Mouse (Mus musculus) heart, adult 2 months (tissue): ENCODE data around the gene Slc45a1. TPM values are rescaled to one million over a fixed set of nuclear protein-coding genes. Genes with fewer than 3 reads are reported as not detected.

Source experiments
- DNase-seq, 2 experiments: peaks; one replicate each; pipeline ENCODE4 v3.0.0; 2021
- H3K27ac ChIP-seq: fragments of 200-600 bp; 2 replicates; pipeline ENCODE4 v1.8.1; 2022
- H3K27me3 ChIP-seq: fragments of 200-500 bp; 2 replicates; pipeline ENCODE4 v1.6.1; 2012; ENCODE audit warnings: mild to moderate bottlenecking, low read length, inconsistent platforms, mixed read lengths; ENCODE audit not compliant: control insufficient read depth, insufficient read depth
- H3K36me3 ChIP-seq: fragments of 200-500 bp; 2 replicates; pipeline ENCODE4 v1.6.1; 2012; ENCODE audit warnings: low read length, inconsistent platforms; ENCODE audit not compliant: control insufficient read depth, insufficient read depth
- H3K4me1 ChIP-seq: fragments of 200-500 bp; 2 replicates; pipeline ENCODE4 v1.6.1; 2011; ENCODE audit warnings: low read length; ENCODE audit not compliant: control insufficient read depth, insufficient read depth
- H3K4me3 ChIP-seq: fragments of 200-600 bp; 2 replicates; pipeline ENCODE4 v1.8.1; 2022
- H3K79me2 ChIP-seq: fragments of 200-500 bp; replicated peaks from 2 replicates; pipeline ENCODE4 v1.6.1; 2012; ENCODE audit warnings: mild to moderate bottlenecking, inconsistent platforms, low read length, moderate library complexity, mixed read lengths; ENCODE audit not compliant: control insufficient read depth, insufficient read depth
- H3K9ac ChIP-seq: fragments of 200-500 bp; 2 replicates; pipeline ENCODE4 v1.6.1; 2012; ENCODE audit warnings: low read depth, mild to moderate bottlenecking, control low read depth, inconsistent platforms, low read length, mixed read lengths
- CTCF ChIP-seq: fragments of 200-600 bp; IDR thresholded peaks from 2 replicates; pipeline ENCODE4 v1.8.1; 2022; ENCODE audit warnings: antibody characterized with exemption, mild to moderate bottlenecking, moderate library complexity
- EP300 ChIP-seq: fragments of 200-500 bp; IDR thresholded peaks from 2 replicates; pipeline ENCODE4 v1.6.1; 2011; ENCODE audit warnings: low read depth, low read length, control low read depth; ENCODE audit not compliant: insufficient read depth
- POLR2A ChIP-seq: fragments of 200-500 bp; IDR thresholded peaks from 2 replicates; pipeline ENCODE4 v1.6.1; 2011; ENCODE audit warnings: mild to moderate bottlenecking, low read depth, low read length, control low read depth; ENCODE audit not compliant: insufficient read depth
- WGBS: fragments of 180-500 bp; shearing (Covaris S2); methylation state at CpG from one replicate; pipeline ENCODE4 v1.1.7; 2018; 5-methylcytosine and 5-hydroxymethylcytosine counted together
- intact Hi-C: fragments of 180-260 bp; cut with DNase I; formaldehyde crosslinking; loops from one replicate; pipeline ENCODE4 v1.15.1; 2025
- polyA plus RNA-seq: library from polyadenylated mRNA; depleted of rRNA; stranded (reverse); fragments of >200 nt; gene quantifications from 2 replicates; pipeline ENCODE4 v1.2.3, GENCODE M21; 2012
- total RNA-seq, 2 experiments: library from RNA; stranded (reverse); gene quantifications; 2 replicates each; pipeline ENCODE4 v1.2.3; 2021

Gene Slc45a1
- total and polyA plus RNA-seq, 3 experiments: not detected

DNA sequence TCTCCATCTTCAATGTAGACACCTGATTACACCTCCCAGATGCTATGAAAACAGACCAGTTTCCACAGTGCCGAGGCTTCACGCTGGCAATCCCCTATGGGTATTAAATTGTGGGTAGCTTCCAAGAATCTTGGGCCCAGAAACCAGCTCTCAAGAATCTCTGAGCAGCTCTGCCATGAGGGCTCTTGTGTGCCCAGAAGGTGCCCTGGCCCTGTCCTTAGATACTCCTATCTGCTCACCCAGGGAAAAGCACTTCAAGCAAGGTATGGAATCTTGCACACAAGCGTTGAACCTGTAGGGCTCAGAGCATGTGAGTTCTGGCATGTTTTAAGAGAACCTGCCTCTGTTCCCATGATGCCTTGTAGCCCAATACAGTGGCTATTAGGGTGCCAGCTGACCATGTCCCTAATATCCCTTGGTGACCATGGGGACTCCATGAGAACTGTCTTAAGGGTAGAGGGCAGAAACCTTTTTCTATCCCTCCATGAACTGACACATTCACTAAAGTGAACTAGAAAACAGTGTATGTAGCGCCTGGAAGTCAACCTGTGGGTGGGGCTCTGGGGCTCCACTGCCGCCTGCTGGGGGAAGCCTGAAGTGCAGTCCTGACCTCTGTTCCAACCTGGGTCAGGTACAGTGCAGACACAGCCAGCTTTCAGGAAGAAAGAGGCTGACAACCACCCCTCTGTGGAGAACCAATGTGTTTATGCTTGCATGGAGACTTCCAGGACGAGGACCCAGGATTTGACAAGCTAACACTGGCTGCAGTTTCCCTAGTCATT is 25.8 kb downstream of the Slc45a1 start:
- Histone ChIP-seq H3K4me3 (no peak overlapping the region), H3K9ac (no peak overlapping the region), H3K27me3 (no peaks in the 10 kb centered on the region), H3K4me1 (no peaks in the 10 kb centered on the region), H3K36me3 (no peaks in the 10 kb centered on the region), H3K79me2 (no peaks in the 10 kb centered on the region), H3K27ac (no peak overlapping the region)
- intact Hi-C loops: loop anchor here (5.0 to 10.0 kb wide), 2 partner anchors 279 to 371 kb away; no protein-coding TSS in a partner anchor
- peak; percentile 59 to 81 for DNase-seq
- no peak for TF ChIP-seq EP300
- peak; percentile 96 for TF ChIP-seq CTCF
- WGBS: 44% methylated on average over 6 of the region's 6 CpGs

GRCm38 (mm10) chr4:150625425-150625824 is 26.5 kb downstream of the Slc45a1 start:
- TF ChIP-seq CTCF (peak; percentile 87), EP300 (peak; percentile 63; the same call in 1 of the 2 replicates), POLR2A (no peak)
- Histone ChIP-seq H3K9ac (no peak overlapping the region), H3K36me3 (no peaks in the 10 kb centered on the region), H3K79me2 (no peaks in the 10 kb centered on the region), H3K4me1 (no peaks in the 10 kb centered on the region), H3K4me3 (no peak overlapping the region), H3K27me3 (no peaks in the 10 kb centered on the region), H3K27ac (no peak overlapping the region)
- DNase-seq: peak; percentile 60 to 62
- WGBS: 4% methylated on average over 1 of the region's 1 CpGs
- intact Hi-C loops: loop anchor here (5.0 to 10.0 kb wide), 2 partner anchors 278 to 371 kb away; no protein-coding TSS in a partner anchor

- no peak for DNase-seq
- no peak overlapping the region for H3K27ac ChIP-seq
- no peaks in the 10 kb centered on the region for H3K4me1 ChIP-seq
- no peaks in the 10 kb centered on the region for H3K79me2 ChIP-seq
- H3K9ac ChIP-seq: no peak overlapping the region
- no peaks in the 10 kb centered on the region for H3K27me3 ChIP-seq
- intact Hi-C loops: loop anchor here (5.0 to 10.0 kb wide), 2 partner anchors 278 to 370 kb away; no protein-coding TSS in a partner anchor
- no peak overlapping the region for H3K4me3 ChIP-seq
- WGBS: 65% methylated on average over 4 of the region's 4 CpGs
- no peaks in the 10 kb centered on the region for H3K36me3 ChIP-seq
- TF ChIP-seq POLR2A (no peak), EP300 (no peak), CTCF (no peak)
Observed at GRCm38 (mm10) chr4:150624933-150625332, 27.0 kb downstream of the Slc45a1 start.

GRCm38 (mm10) chr4:150624214-150624823 is 27.7 kb downstream of the Slc45a1 start:
- 64% methylated on average over 11 of the region's 11 CpGs for WGBS
- no peaks in the 10 kb centered on the region for H3K4me1 ChIP-seq
- intact Hi-C loops: loop anchor here (10.0 kb wide), 1 partner anchor 370 kb away; no protein-coding TSS in a partner anchor
- TF ChIP-seq POLR2A (0 out of 2 replicates have a peak, but pooled peaks have one; percentile 17), CTCF (no peak)
- no peaks in the 10 kb centered on the region for H3K36me3 ChIP-seq
- H3K27me3 ChIP-seq: no peaks in the 10 kb centered on the region
- no peak overlapping the region for H3K27ac ChIP-seq
- DNase-seq: no peak
- no peaks in the 10 kb centered on the region for H3K79me2 ChIP-seq
- no peak overlapping the region for H3K9ac ChIP-seq
- H3K4me3 ChIP-seq: no peak overlapping the region

DNA sequence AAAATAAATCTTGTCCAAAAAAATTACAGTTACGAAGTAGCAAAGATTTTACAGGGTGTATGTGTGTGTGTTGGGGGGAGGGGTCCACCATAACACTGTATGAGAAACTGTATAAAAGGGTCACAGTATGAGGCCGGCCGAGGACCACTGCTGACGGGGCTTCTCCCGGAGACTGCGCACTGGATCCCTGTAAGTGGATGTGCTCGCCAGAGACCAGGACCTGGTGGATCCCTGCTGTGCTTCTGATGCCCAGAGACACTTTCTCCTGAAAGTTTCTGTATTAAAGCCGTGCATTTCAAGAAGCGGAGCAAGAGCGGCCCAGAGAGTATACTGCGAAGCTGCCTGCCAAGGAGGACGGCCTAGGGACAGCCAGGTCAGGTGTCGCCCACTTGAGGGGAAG is 29.3 kb downstream of the Slc45a1 start:
- Histone ChIP-seq H3K4me3 (no peak overlapping the region), H3K27me3 (no peaks in the 10 kb centered on the region), H3K4me1 (no peaks in the 10 kb centered on the region), H3K36me3 (no peaks in the 10 kb centered on the region), H3K9ac (no peak overlapping the region), H3K27ac (no peak overlapping the region), H3K79me2 (no peaks in the 10 kb centered on the region)
- DNase-seq: no peak
- TF ChIP-seq POLR2A (no peak), CTCF (no peak)
- WGBS: 92% methylated on average over 13 of the region's 13 CpGs
- intact Hi-C loops: loop anchor here (10.0 kb wide), 1 partner anchor 368 kb away; no protein-coding TSS in a partner anchor

GRCm38 (mm10) chr4:150619011-150619410 is 33.0 kb downstream of the Slc45a1 start:
- no peaks in the 10 kb centered on the region for H3K36me3 ChIP-seq
- H3K9ac ChIP-seq: no peak overlapping the region
- H3K27me3 ChIP-seq: no peaks in the 10 kb centered on the region
- H3K79me2 ChIP-seq: no peaks in the 10 kb centered on the region
- no peaks in the 10 kb centered on the region for H3K4me1 ChIP-seq
- no peak for DNase-seq
- 89% methylated on average over 7 of the region's 7 CpGs for WGBS
- intact Hi-C loops: no loop called here
- H3K27ac ChIP-seq: no peak overlapping the region
- no peak overlapping the region for H3K4me3 ChIP-seq
- TF ChIP-seq POLR2A (no peak), EP300 (no peak), CTCF (no peak)
